Mouse (Mus musculus) mature B cell (primary cell): ENCODE results near the gene Dapk2.

Source experiments
- in situ Hi-C: fragments of 300-500 bp; cut with MboI; formaldehyde crosslinking; loops from 2 replicates; pipeline ENCODE4 v1.14.3; 2019

Dapk2 gene

GRCm38 (mm10) chr9:66142265-66142664 is 15.8 kb upstream of the Dapk2 start:
- in situ Hi-C loops = no loop called here

DNA sequence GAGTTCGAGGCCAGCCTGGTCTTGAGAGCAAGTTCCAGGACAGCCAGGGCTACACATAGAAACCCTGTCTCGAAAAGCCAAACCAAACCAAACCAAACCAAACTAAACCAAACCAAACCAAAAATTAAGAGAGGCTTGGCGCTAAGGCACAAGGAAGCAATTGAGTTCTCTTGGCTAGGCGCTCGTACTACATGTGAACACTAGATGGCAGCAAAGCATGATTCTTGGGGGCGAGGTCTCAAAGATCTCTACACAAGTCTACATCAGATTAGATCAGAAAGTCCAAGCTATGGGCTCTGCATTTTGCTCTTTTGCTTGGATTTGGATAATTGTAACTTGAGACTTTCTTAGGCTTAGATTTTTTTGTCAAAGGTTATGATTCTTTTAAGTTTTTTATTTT is 13.8 kb upstream of the Dapk2 start:
- in situ Hi-C loops = no loop called here

DNA sequence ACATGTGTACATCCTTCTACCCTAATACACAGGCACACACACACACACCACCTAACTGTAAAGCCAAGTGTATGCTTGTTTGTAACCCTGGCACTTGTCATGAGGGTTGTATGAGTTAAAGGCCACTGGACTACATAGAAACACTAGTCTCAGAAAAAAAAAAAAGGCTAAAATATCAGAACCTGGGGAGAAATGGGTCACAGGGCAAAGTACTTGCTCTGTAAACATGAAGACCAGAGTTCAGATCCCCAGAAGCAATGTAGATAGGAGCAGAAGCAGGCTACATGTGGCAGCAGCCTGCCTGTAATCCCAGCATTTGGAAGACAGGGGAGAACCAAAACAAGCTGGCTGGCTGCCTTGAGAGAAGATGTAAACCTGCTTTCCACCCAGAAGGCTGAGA is 11.9 kb upstream of the Dapk2 start:
- in situ Hi-C loops = no loop called here

DNA sequence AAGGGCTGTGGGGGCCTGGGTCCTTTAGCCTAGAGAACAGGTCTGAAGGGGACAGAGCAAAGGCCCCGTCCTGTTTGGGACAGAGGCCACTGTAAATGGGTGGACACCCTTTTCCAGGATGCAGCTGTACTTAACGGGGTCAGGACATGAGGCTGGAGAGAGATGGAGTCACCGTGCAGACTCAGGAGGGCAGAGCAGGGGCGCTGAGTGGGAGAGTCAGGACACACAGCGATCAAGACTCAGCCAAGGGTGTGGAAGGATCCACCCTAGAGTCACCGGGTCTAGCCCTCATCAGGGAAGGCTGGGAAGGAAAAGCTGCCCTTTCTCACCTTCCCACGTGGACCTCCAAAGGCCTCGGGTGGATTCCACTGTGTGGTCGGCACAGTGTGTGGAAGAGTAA is 6.0 kb upstream of the Dapk2 start:
- in situ Hi-C loops = no loop called here

DNA sequence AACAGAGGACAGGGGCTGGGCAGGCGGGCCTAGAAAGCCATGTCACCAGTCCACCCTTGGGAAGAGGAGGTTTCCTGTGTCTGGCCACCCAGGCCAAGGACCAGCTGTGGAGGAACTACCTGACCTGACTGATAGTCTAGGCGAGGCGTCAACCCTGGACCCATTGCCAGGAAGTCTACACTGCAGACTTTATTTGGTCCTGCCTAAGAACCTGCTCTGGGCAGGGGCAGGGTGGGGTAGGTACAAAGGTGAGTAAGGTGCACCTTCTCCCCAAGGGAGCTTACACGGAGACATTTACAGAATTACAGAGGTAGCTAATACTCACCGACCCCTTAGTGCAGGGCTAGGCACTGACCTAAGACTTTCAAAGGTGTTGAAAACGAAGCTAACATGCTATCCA is 4.4 kb upstream of the Dapk2 start:
- in situ Hi-C loops = no loop called here

DNA sequence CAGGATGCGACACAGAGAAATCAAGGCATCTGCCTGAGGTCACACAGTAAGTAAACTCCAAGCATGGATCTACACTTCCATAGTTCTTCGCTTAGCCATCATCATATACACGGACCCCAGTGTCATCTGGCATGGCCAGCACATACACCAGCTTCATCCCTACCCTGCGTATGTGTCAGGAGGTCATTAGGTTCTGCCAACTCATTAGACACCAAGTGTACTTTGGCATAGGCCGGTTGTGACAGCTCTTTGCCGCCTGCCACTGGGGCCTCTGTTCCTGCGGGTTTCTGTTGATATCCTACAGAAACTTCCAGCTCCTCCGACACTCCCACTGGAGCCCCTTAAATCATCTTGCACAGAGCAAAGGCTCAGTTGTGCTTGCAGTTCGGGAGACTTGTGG is 4.0 kb upstream of the Dapk2 start:
- in situ Hi-C loops = no loop called here

DNA sequence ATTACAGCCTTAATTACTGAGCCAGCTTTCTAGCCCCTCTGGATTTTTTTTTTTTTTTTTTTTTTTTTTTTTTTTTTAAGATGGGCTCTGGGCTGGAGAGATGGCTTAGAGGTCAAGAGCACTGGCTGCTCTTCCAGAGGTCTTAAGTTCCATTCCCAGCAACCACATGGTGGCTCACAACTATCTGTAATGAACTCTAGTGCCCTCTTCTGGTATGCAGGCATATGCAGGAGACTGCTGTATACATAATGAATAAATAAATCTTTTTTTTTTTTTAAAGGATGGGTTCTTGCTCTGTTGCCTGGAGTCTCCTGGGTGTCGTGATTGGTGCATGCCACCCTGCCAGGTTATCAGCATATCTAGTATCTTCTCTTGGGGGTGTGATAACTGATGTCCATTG is 2.5 kb upstream of the Dapk2 start:
- in situ Hi-C loops = no loop called here

- in situ Hi-C loops = no loop called here
These were observed 935 bp downstream of the Dapk2 start for GRCm38 (mm10) chr9:66158885-66159430.

DNA sequence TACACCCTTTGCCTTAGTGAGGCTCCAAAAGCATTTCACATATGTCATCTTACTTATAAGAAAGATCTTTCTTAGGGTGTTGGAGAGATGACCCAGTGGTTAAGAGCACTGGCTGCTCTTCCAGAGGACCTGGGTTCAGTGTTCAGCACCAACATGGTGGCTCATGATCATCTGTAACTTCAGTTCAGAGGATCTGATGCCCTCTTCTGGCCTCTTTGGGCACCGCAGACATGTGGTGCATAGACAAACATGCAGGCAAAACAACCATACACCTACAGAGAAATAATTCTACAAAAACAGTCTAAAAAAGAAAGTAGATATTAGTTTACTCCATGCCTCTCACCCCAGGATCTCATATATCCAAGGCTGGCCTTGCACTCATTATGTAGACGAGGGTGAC is 2.1 kb downstream of the Dapk2 start:
- in situ Hi-C loops = no loop called here

GRCm38 (mm10) chr9:66162995-66163394 is 5.0 kb downstream of the Dapk2 start:
- in situ Hi-C loops = no loop called here

GRCm38 (mm10) chr9:66167222-66167621 is 9.2 kb downstream of the Dapk2 start:
- in situ Hi-C loops = no loop called here

- in situ Hi-C loops = no loop called here
These were observed 10.2 kb downstream of the Dapk2 start for GRCm38 (mm10) chr9:66168233-66168632.

- in situ Hi-C loops = no loop called here
These were observed 12.5 kb downstream of the Dapk2 start for GRCm38 (mm10) chr9:66170506-66170905.

GRCm38 (mm10) chr9:66171275-66171921 is 13.4 kb downstream of the Dapk2 start:
- in situ Hi-C loops = no loop called here

DNA sequence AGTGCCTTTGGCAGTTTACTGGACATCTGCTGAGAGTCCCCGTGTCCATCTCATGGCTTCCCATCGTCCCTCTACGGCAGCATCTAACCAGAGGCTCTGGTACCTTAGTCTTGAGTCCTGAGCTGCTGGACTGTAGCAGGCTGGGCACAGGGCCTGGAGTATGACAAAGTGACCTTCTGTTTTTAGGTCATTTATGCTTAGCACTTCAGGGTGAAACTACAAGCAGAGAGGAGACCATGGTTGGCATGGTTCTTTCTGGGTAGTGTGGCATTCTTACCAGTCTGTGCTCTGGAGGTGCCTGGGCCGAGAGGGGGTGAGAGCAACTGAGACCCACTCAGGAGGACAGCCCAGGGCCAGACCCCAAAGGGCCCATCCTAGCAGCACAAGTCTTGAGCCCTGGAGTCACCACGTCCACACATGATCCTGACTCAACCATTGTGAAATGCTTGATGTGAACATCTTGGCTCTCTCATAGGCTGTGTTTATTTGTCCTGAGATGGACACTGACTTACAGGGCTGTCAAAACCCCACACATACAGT is 15.4 kb downstream of the Dapk2 start:
- in situ Hi-C loops = no loop called here

GRCm38 (mm10) chr9:66174985-66175384 is 17.0 kb downstream of the Dapk2 start:
- in situ Hi-C loops = no loop called here

- in situ Hi-C loops = no loop called here
These were observed 20.0 kb downstream of the Dapk2 start for GRCm38 (mm10) chr9:66177975-66178374.

DNA sequence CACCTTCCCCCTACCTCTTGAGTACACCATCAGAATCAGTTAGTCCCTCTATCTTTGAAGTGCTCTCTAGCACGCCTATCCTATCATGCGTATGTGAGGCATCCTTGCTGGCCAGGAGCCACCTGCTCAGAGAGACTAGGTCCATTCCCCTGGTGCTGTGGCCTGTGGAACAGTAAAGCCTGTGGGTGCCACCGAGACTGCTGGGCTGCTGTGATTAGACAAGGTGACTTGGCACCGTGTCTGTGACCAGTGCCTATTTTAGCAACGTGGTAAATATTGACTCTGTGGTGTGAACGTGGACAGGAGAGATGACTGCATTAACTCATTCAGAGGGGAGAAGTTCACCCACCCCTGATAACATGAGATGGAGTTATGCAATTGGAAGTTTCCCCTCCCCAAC is 21.8 kb downstream of the Dapk2 start:
- in situ Hi-C loops = no loop called here

GRCm38 (mm10) chr9:66181126-66181825 is 23.3 kb downstream of the Dapk2 start:
- in situ Hi-C loops = no loop called here

- in situ Hi-C loops = no loop called here
These were observed 24.0 kb downstream of the Dapk2 start for GRCm38 (mm10) chr9:66181826-66182678.

- in situ Hi-C loops = no loop called here
These were observed 24.6 kb downstream of the Dapk2 start for GRCm38 (mm10) chr9:66182679-66182993.

DNA sequence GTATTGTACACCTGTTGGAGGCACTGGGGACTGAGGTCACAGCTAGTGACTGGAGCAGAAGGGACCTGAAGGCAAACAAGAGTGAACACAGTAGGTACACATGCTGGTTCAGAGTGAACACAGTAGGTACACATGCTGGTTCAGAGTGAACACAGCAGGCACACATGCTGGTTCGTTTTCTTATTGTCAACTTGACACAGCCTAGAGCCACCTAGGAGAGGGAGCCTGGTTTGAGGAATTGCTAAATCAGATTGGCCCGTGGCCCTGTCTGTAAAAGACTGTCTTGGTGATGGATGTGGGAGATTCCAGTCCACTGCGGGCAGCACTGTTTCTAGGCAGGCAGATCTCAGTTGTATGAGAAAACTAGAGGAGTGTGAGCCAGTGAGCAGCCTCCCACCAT is 25.0 kb downstream of the Dapk2 start:
- in situ Hi-C loops = no loop called here

DNA sequence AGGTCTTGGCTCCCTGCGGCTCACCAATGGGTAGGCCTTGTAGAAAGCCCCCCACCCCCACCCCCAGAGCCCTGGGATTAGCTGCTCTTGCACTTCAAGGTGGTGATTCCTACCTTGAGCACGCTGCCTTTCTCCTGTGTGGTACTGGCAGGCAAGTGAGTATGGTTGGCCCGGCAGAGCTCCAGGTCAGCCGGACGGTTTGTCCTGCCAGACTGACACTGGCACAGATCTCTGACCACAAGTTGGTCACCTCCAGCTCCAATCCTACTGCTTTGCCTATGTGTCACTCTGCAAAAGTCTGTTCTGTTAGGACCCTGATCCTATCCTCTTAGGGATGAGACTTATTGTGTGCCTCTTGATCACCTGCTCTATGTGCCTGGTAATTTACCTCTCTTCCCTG is 26.5 kb downstream of the Dapk2 start:
- in situ Hi-C loops = no loop called here
